Mouse (Mus musculus) lung, postnatal 0 days (tissue): ENCODE results near the gene Rapsn. TPM values are rescaled to one million over a fixed set of nuclear protein-coding genes. Genes with fewer than 3 reads are reported as not detected.

Experiments used
- ATAC-seq: fragments of 200-750 bp; cut with Nextera tagmentation; 2 replicates; pipeline ENCODE4 v1.8.0; 2017; ENCODE audit warnings: moderate library complexity
- DNase-seq: peaks from one replicate; pipeline ENCODE4 v3.0.0-alpha.2; 2016; ENCODE audit warnings: low spot score
- H3K27ac ChIP-seq: fragments of 300-500 bp; sonication (generic); 2 replicates; pipeline ENCODE4 v1.5.1; 2014; ENCODE audit warnings: antibody characterized with exemption, mild to moderate bottlenecking, low read length, mixed read lengths
- H3K27me3 ChIP-seq: fragments of 300-500 bp; sonication (generic); replicated peaks from 2 replicates; pipeline ENCODE4 v1.6.1; 2014; ENCODE audit warnings: low read length, mixed read lengths; ENCODE audit not compliant: insufficient read depth
- H3K36me3 ChIP-seq: fragments of 300-500 bp; sonication (generic); 2 replicates; pipeline ENCODE4 v1.6.1; 2014; ENCODE audit warnings: low read length, mixed read lengths; ENCODE audit not compliant: insufficient read depth
- H3K4me1 ChIP-seq: fragments of 300-500 bp; sonication (generic); 2 replicates; pipeline ENCODE4 v1.6.1; 2014; ENCODE audit warnings: antibody characterized with exemption, low read depth, low read length, mixed read lengths; ENCODE audit not compliant: insufficient read depth
- H3K4me2 ChIP-seq: fragments of 300-500 bp; sonication (generic); replicated peaks from 2 replicates; pipeline ENCODE4 v1.6.1; 2014; ENCODE audit warnings: low read depth, mild to moderate bottlenecking, low read length, moderate library complexity, mixed read lengths
- H3K4me3 ChIP-seq: fragments of 300-500 bp; sonication (generic); 2 replicates; pipeline ENCODE4 v1.5.1; 2014; ENCODE audit warnings: low read depth, low read length
- H3K9ac ChIP-seq: fragments of 300-500 bp; sonication (generic); replicated peaks from 2 replicates; pipeline ENCODE4 v1.6.1; 2014; ENCODE audit warnings: low read depth, mild to moderate bottlenecking
- H3K9me3 ChIP-seq: fragments of 300-500 bp; sonication (generic); 2 replicates; pipeline ENCODE4 v1.6.1; 2016; ENCODE audit warnings: low read length, mixed read lengths
- CTCF ChIP-seq: IDR thresholded peaks from 2 replicates; pipeline ENCODE4 v1.5.1; 2016; ENCODE audit warnings: antibody characterized with exemption, mild to moderate bottlenecking
- EP300 ChIP-seq: IDR thresholded peaks from 2 replicates; pipeline ENCODE4 v1.6.1; 2016; ENCODE audit warnings: antibody characterized with exemption, mild to moderate bottlenecking, control low read depth
- WGBS: fragments of 180-500 bp; shearing (Covaris S2); extraction: QIAGEN DNeasy Blood & Tissue Kit; methylation state at CpG from one replicate; pipeline ENCODE4 v1.1.7; 2014; 5-methylcytosine and 5-hydroxymethylcytosine counted together
- polyA plus RNA-seq: library from polyadenylated mRNA; unstranded; fragments of >200 nt; fragmentation: Nextera tagmentation; extraction: Ambion mirVana; gene quantifications from 2 replicates; pipeline ENCODE4 v1.2.1, GENCODE M21; 2015

The Rapsn gene
- polyA plus RNA-seq, 1 experiment from 2014 or later = 0.84 TPM

DNA sequence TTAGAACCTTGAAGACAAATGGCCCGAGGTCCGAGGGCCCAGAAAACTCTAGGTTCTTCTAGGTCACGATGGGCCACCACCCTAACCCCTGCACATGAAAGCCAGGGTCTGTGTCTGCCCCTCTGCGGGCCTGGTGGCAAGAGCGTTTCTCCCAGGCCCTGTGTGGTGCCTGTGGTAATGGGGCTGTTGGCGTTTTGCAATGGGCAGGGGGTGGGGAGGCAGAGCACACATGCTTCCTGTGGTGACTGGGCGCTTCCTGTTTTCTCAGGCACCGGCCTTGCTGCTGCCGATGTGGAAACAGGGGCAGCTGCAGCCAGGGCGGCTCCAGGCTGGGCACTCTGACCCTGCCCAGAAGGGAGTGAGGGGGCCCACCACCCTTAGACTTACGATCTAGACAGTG is 47.4 kb downstream of the Rapsn start:
- DNase-seq (peak; percentile 74), ATAC-seq (peak; percentile 76)
- Histone ChIP-seq H3K4me2 (no peak overlapping the region), H3K9me3 (no peaks in the 10 kb centered on the region), H3K27ac (peak overlapping the region; percentile 66), H3K27me3 (no peaks in the 10 kb centered on the region), H3K9ac (no peak overlapping the region), H3K4me1 (no peaks in the 10 kb centered on the region; the same call in 1 of the 2 replicates), H3K4me3 (no peak overlapping the region), H3K36me3 (no peaks in the 10 kb centered on the region)
- WGBS = 42% methylated on average over 11 of the region's 11 CpGs
- TF ChIP-seq EP300 (0 out of 2 replicates have a peak, but pooled peaks have one; percentile 16), CTCF (no peak)

DNA sequence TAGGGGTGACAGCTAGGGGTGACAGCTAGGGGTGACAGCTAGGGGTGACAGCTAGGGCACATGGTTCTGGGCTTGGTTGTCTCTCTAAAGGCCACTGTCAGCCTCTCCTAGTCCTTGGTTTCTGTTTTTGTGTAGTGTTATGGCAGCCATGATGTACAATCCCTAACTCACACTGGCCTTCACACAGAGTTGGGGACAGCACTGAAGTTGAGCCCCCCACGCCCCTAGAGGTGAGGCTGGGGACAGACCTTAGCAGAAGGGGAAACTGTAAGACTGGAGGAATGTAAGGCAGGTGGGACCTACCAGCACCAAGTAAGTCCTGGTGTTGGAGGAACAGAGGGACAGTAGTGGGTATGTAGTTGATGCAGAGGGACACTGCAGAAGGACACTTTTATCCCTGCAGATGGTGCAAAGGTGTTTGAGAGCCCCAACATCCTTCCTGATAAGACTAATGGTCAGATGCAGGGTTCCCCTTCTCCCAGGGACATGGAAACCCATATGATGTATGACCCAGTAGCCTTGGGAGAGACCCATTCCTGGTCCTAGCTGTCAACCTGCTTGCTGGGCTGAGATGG is 48.0 kb downstream of the Rapsn start:
- Histone ChIP-seq H3K4me3 (no peak overlapping the region), H3K9ac (no peak overlapping the region), H3K4me1 (no peaks in the 10 kb centered on the region; the same call in 1 of the 2 replicates), H3K27me3 (no peaks in the 10 kb centered on the region), H3K36me3 (no peaks in the 10 kb centered on the region), H3K4me2 (peak overlapping the region; percentile 19; the same call in 1 of the 2 replicates), H3K9me3 (no peaks in the 10 kb centered on the region), H3K27ac (peak overlapping the region; percentile 66)
- WGBS = 35% methylated on average over 1 of the region's 1 CpGs
- DNase-seq (no peak), ATAC-seq (no peak)
- TF ChIP-seq CTCF (no peak), EP300 (no peak)

DNA sequence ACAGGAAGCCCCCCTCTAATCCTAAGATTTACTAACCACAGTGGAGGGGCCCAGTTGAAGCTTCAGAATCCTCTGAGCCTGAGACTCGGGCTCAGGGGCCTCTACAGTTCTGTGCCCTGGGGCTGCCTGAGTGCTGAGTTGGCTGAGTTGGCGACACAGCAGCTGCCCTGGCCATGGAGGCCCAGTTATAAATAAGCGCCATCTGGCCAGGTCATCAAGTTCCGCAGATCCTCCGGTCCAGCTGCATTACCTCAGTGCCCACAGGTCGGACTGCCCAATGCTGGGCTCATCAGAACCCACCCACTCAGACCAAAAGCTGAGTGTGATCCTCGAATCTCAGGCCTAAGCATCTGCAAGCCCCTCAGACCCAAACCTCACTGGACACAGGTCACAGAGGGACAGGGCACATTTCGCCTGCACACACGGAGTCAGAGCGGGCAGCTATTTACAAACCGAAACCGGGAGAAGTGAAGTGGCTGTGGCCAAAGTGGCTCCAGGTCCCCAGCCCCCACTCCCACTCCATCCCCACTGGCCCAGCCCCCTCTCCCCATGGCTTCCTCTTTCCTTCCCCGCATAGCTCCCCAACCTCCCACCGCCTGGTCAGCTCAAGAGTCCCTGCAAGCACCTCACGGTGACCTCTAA is 48.9 kb downstream of the Rapsn start:
- Histone ChIP-seq H3K27me3 (no peaks in the 10 kb centered on the region), H3K9me3 (no peaks in the 10 kb centered on the region), H3K9ac (no peak overlapping the region), H3K4me1 (no peaks in the 10 kb centered on the region), H3K27ac (0 out of 2 replicates have a peak overlapping the region, but pooled peaks have one; percentile 32), H3K4me3 (no peak overlapping the region), H3K36me3 (no peaks in the 10 kb centered on the region), H3K4me2 (peak overlapping the region; percentile 19; the same call in 1 of the 2 replicates)
- DNase-seq (no peak), ATAC-seq (peak; percentile 25)
- 77% methylated on average over 15 of the region's 15 CpGs for WGBS
- no peak for TF ChIP-seq CTCF
- no peak for TF ChIP-seq EP300

DNA sequence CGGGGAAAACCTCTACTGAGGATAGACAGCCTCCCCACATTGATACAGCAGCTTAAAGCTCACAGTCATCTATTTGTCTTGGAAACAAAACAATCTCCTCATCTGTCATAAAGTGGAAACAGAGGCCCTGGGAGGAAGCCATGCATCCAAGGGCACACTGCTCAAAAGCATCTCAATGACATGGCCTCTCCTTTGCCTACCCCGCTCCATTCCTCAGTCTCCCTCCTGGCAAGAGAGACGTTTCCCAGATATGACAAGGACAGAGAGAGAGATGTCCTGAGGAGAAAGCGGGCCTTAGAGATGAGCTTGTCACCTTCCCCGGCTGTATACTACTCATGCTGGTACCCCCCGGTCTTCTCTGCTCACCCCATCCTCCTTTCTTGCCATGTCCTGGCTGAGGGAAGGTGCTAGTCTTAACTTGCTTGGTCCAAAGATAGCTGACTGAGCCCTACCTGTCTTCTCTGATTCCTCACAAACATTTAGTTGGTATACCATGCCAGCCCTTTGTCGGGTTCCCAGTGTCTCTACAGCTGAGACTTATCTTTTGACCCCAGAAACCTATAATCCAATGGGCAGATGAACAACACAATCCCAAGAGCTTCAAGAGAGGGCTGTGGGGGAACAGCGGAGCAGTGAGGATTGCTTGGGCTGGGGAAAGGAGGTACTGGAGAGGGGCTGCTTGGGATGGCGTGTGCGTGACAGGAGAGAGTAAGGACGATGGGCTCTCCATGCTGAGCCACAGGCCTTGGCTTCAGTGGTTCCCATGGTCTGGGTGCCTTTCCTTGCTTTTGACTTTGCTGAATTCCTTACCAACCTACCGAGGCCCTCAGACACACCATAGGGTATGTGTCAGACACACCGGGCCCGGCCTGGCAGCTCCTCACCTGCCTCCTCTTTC is 50.3 kb downstream of the Rapsn start:
- Histone ChIP-seq H3K4me3 (no peak overlapping the region), H3K4me1 (no peaks in the 10 kb centered on the region), H3K4me2 (no peak overlapping the region), H3K36me3 (no peaks in the 10 kb centered on the region), H3K27me3 (no peaks in the 10 kb centered on the region), H3K27ac (no peak overlapping the region), H3K9me3 (no peaks in the 10 kb centered on the region), H3K9ac (no peak overlapping the region)
- TF ChIP-seq CTCF = no peak
- no peak for TF ChIP-seq EP300
- ATAC-seq = no peak
- no peak for DNase-seq
- WGBS = 91% methylated on average over 14 of the region's 14 CpGs

DNA sequence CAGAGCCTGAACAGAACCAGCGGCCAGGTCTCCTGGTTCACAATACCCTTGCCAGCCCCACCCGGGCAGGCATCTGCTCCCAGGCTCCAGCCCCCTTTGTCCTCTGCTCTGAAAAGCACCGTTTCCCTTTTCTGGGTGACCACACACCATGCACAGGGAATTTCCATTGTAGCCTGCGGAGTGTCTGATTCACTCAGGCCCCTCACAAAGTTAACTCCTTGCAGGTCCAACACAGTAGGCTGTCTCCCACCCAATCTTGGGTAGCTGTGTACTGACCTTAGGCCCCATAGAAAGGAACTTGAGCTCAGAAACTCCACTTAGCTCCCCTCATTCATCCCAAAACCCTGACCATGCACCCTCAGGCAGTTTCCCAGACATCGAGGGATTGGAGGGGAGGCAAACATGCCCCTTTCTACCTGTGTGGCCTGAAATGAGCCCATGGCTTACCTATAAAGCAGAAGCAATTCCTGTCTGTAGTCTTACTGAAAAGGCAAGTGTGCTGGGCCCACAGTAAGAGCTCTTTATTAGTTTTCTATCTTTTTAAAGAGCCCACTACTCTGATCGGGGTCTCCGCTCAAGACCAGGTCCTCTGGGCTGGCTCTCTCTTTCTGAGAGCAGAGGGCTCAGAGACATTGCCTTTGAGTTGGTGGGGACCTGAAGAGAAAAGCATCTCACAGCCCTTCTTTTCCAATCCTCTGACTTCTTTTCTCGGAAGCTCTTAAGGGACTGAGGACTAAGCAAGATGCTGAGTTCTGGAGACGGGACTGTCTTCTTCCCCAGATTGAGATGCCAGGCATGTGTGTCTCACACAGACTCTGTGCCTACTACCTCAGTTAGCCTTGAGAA is 51.2 kb downstream of the Rapsn start:
- no peaks in the 10 kb centered on the region for H3K4me1 ChIP-seq
- no peak overlapping the region for H3K4me2 ChIP-seq
- no peaks in the 10 kb centered on the region for H3K36me3 ChIP-seq
- no peak for ATAC-seq
- no peaks in the 10 kb centered on the region for H3K9me3 ChIP-seq
- no peak overlapping the region for H3K27ac ChIP-seq
- no peak overlapping the region for H3K4me3 ChIP-seq
- H3K9ac ChIP-seq = no peak overlapping the region
- no peaks in the 10 kb centered on the region for H3K27me3 ChIP-seq
- 75% methylated on average over 9 of the region's 9 CpGs for WGBS
- TF ChIP-seq CTCF (no peak), EP300 (no peak)
- no peak for DNase-seq
